ENCODE assay signal across 25 mouse cellular contexts in genomic region chr6:12506877-12507276, GRCm38 (mm10).
DNase-seq lines count a peak whose midpoint lies in the region; ATAC-seq lines count a peak whose summit lies in the region.
"Had no signal": no experiment of that assay in that cellular context is flagged by ENCODE, and none has a peak within 500 bp of the region (broad histone marks: within the 10 kb centered on the region; RNA-seq: fewer than 3 reads in every experiment).

No protein-coding gene starts in this region.

- no peaks in the 10 kb centered on the region for H3K36me3 ChIP-seq in forebrain, embryonic 14.5 days (ENCODE audit: control insufficient read depth, insufficient read depth, low read length)
- H3K36me3 ChIP-seq in forebrain, embryonic 10.5 days (replicated peaks) = no peaks in the 10 kb centered on the region
- H3K36me3 ChIP-seq in midbrain, embryonic 11.5 days (ENCODE audit: control insufficient read depth, insufficient read depth, low read length) = no peaks in the 10 kb centered on the region
- no peaks in the 10 kb centered on the region for H3K36me3 ChIP-seq in midbrain, embryonic 10.5 days
- H3K36me3 ChIP-seq: heart, embryonic 13.5 days; limb, embryonic 13.5 days; stomach, embryonic 15.5 days had no signal

- no peaks in the 10 kb centered on the region for H3K9me3 ChIP-seq in forebrain, embryonic 14.5 days (replicated peaks; ENCODE audit: control insufficient read depth, low read length)
- no peaks in the 10 kb centered on the region for H3K9me3 ChIP-seq in forebrain, embryonic 10.5 days
- H3K9me3 ChIP-seq in midbrain, embryonic 11.5 days (ENCODE audit: control insufficient read depth, low read length) = no peaks in the 10 kb centered on the region
- H3K9me3 ChIP-seq in midbrain, embryonic 10.5 days (replicated peaks) = no peaks in the 10 kb centered on the region
- H3K9me3 ChIP-seq: heart, embryonic 13.5 days; limb, embryonic 13.5 days; stomach, embryonic 15.5 days had no signal

- H3K4me1 ChIP-seq in forebrain, embryonic 14.5 days (ENCODE audit: control insufficient read depth, insufficient read depth, low read length) = no peaks in the 10 kb centered on the region
- no peaks in the 10 kb centered on the region for H3K4me1 ChIP-seq in forebrain, embryonic 10.5 days
- H3K4me1 ChIP-seq in midbrain, embryonic 11.5 days (ENCODE audit: control insufficient read depth, insufficient read depth, low read length) = no peaks in the 10 kb centered on the region
- no peaks in the 10 kb centered on the region for H3K4me1 ChIP-seq in midbrain, embryonic 10.5 days
- H3K4me1 ChIP-seq: heart, embryonic 13.5 days; limb, embryonic 13.5 days; stomach, embryonic 15.5 days had no signal

- no peak overlapping the region for H3K27ac ChIP-seq in forebrain, embryonic 14.5 days (ENCODE audit: low read depth, low read length)
- H3K27ac ChIP-seq in forebrain, embryonic 10.5 days = no peak overlapping the region
- no peak overlapping the region for H3K27ac ChIP-seq in midbrain, embryonic 11.5 days (ENCODE audit: low read depth, low read length)
- no peak overlapping the region for H3K27ac ChIP-seq in midbrain, embryonic 10.5 days (replicated peaks)
- H3K27ac ChIP-seq: gastrocnemius, adult 2 months; heart, embryonic 13.5 days; hindbrain, embryonic 14.5 days; limb, embryonic 13.5 days; macrophage; stomach, embryonic 15.5 days had no signal

- no peak for ATAC-seq in forebrain, embryonic 14.5 days
- ATAC-seq in midbrain, embryonic 11.5 days (ENCODE audit: low FRiP score) = no peak
- ATAC-seq: intestine, postnatal 0 days; midbrain, embryonic 16.5 days had no signal

- DNase-seq in forebrain, embryonic 14.5 days (ENCODE audit: low spot score) = peak; percentile 62
- no peak for DNase-seq in forebrain, embryonic 10.5 days (ENCODE audit: extremely low spot score, low spot score)
- peak; percentile 26 for DNase-seq in layer of hippocampus, adult 9-11 months
- DNase-seq in layer of hippocampus, postnatal 10 days (ENCODE audit: low spot score in 2 of 2) = no peak
- peak; percentile 21 for DNase-seq in midbrain, embryonic 11.5 days (ENCODE audit: low spot score, missing footprints)
- DNase-seq in midbrain, embryonic 10.5 days (ENCODE audit: low spot score) = no peak
- DNase-seq in adrenal gland, postnatal 10 days = no peak
- DNase-seq: adrenal gland, postnatal 14 days; cerebellum, adult 8-10 months; cerebellum, postnatal 25 days; gastrocnemius, adult 2 months; heart, postnatal 10 days; kidney, adult 9 months; kidney, postnatal 10 days; right cerebral cortex, postnatal 25 days; thymus, postnatal 14 days had no signal

- no peak overlapping the region for H3K9ac ChIP-seq in forebrain, embryonic 14.5 days (ENCODE audit: low read length)
- H3K9ac ChIP-seq in midbrain, embryonic 11.5 days (ENCODE audit: low read length) = no peak overlapping the region
- H3K9ac ChIP-seq: heart, embryonic 13.5 days; hindbrain, embryonic 14.5 days; limb, embryonic 13.5 days; stomach, embryonic 15.5 days had no signal

- WGBS in forebrain, embryonic 14.5 days = 83% methylated on average over 2 of the region's 2 CpGs
- WGBS in forebrain, embryonic 10.5 days = 84% methylated on average over 2 of the region's 2 CpGs
- 92% methylated on average over 2 of the region's 2 CpGs for WGBS in midbrain, embryonic 11.5 days
- 92% methylated on average over 2 of the region's 2 CpGs for WGBS in midbrain, embryonic 10.5 days

- no peaks in the 10 kb centered on the region for H3K27me3 ChIP-seq in forebrain, embryonic 14.5 days (replicated peaks; ENCODE audit: control insufficient read depth, insufficient read depth, low read length)
- H3K27me3 ChIP-seq in forebrain, embryonic 10.5 days (ENCODE audit: poor library complexity, severe bottlenecking) = no peaks in the 10 kb centered on the region
- no peaks in the 10 kb centered on the region for H3K27me3 ChIP-seq in midbrain, embryonic 11.5 days (ENCODE audit: control insufficient read depth, insufficient read depth, low read length)
- H3K27me3 ChIP-seq in midbrain, embryonic 10.5 days (ENCODE audit: low read depth, poor library complexity, severe bottlenecking) = no peaks in the 10 kb centered on the region
- H3K27me3 ChIP-seq: CH12.LX; heart, embryonic 13.5 days; limb, embryonic 13.5 days; stomach, embryonic 15.5 days had no signal

- no peak overlapping the region for H3K4me2 ChIP-seq in forebrain, embryonic 14.5 days (ENCODE audit: low read length)
- no peak overlapping the region for H3K4me2 ChIP-seq in midbrain, embryonic 11.5 days
- H3K4me2 ChIP-seq: heart, embryonic 13.5 days; hindbrain, embryonic 14.5 days; limb, embryonic 13.5 days; liver, embryonic 11.5 days; stomach, embryonic 15.5 days had no signal

- no peak overlapping the region for H3K4me3 ChIP-seq in forebrain, embryonic 14.5 days (ENCODE audit: low read depth, low read length)
- H3K4me3 ChIP-seq in forebrain, embryonic 10.5 days = no peak overlapping the region
- no peak overlapping the region for H3K4me3 ChIP-seq in midbrain, embryonic 11.5 days (ENCODE audit: low read depth, low read length)
- H3K4me3 ChIP-seq in midbrain, embryonic 10.5 days = no peak overlapping the region
- H3K4me3 ChIP-seq: gastrocnemius, adult 2 months; heart, embryonic 13.5 days; limb, embryonic 13.5 days; stomach, embryonic 15.5 days had no signal

Comparison
In these comparisons a context has a peak if more than half of its experiments do, and no peak if none do; other contexts are left out.
1. DNase-seq: peak in forebrain, embryonic 14.5 days (single experiment), layer of hippocampus, adult 9-11 months (single experiment) and midbrain, embryonic 11.5 days (single experiment); none in forebrain, embryonic 10.5 days (single experiment), layer of hippocampus, postnatal 10 days (0 of 2), midbrain, embryonic 10.5 days (single experiment) and adrenal gland, postnatal 10 days (single experiment).